Mouse (Mus musculus) Muller cell, postnatal 12 days (primary cell): Measurements from ENCODE around the gene Ess2.
A peak's percentile ranks its signal among the peaks of the same experiment; 100 is the strongest.
"Not testable (repeated sequence)": the region's sequence is repeated elsewhere in the genome, so short reads cannot be mapped to it uniquely, and the experiment has no call there.

Experiments
- DNase-seq: peaks from one replicate; pipeline ENCODE4 v3.0.0-alpha.2; 2015; ENCODE audit errors: inconsistent ontology term

Ess2 gene

GRCm38 (mm10) chr16:17911052-17911595 is at the start of gene Ess2:
Ess2 (minus strand) TSS chr16:17911348.
- DNase-seq: peak; percentile 90

GRCm38 (mm10) chr16:17956052-17956638 is 45.0 kb upstream of the Ess2 start:
- DNase-seq: not testable (repeated sequence)

- DNase-seq: no peak
These were observed 40.5 kb upstream of the Ess2 start for GRCm38 (mm10) chr16:17951618-17952017.

GRCm38 (mm10) chr16:17950068-17950467 is 38.9 kb upstream of the Ess2 start:
- DNase-seq: no peak

- DNase-seq: peak; percentile 61
These were observed 38.3 kb upstream of the Ess2 start for GRCm38 (mm10) chr16:17949421-17949877.

- no peak for DNase-seq
These were observed 34.1 kb upstream of the Ess2 start for GRCm38 (mm10) chr16:17945081-17945831.

- DNase-seq: no peak
These were observed 32.3 kb upstream of the Ess2 start for GRCm38 (mm10) chr16:17943466-17943865.

GRCm38 (mm10) chr16:17939255-17939751 is 28.2 kb upstream of the Ess2 start:
- no peak for DNase-seq

GRCm38 (mm10) chr16:17938821-17939220 is 27.7 kb upstream of the Ess2 start:
- peak; percentile 58 for DNase-seq

- no peak for DNase-seq
These were observed 27.0 kb upstream of the Ess2 start for GRCm38 (mm10) chr16:17938187-17938586.

GRCm38 (mm10) chr16:17936776-17937175 is 25.6 kb upstream of the Ess2 start:
- DNase-seq: no peak

- DNase-seq: no peak
These were observed 23.3 kb upstream of the Ess2 start for GRCm38 (mm10) chr16:17934445-17934910.

- DNase-seq: no peak
These were observed 22.7 kb upstream of the Ess2 start for GRCm38 (mm10) chr16:17933594-17934444.

GRCm38 (mm10) chr16:17931906-17932460 is 20.8 kb upstream of the Ess2 start:
- DNase-seq: no peak

- DNase-seq: no peak
These were observed 18.5 kb upstream of the Ess2 start for GRCm38 (mm10) chr16:17929631-17930030.

- DNase-seq: no peak
These were observed 18.1 kb upstream of the Ess2 start for GRCm38 (mm10) chr16:17929211-17929610.

- peak; percentile 85 for DNase-seq
These were observed 17.5 kb upstream of the Ess2 start for GRCm38 (mm10) chr16:17928627-17929104.

GRCm38 (mm10) chr16:17928087-17928580 is 17.0 kb upstream of the Ess2 start, which contains the start of gene Slc25a1:
Slc25a1 (minus strand) TSS chr16:17928219.
- DNase-seq: peak; percentile 85

- no peak for DNase-seq
These were observed 16.4 kb upstream of the Ess2 start for GRCm38 (mm10) chr16:17927351-17928082.

- DNase-seq: no peak
These were observed 11.0 kb upstream of the Ess2 start for GRCm38 (mm10) chr16:17922163-17922538.
